In genomic region chr6:77242601-77243406, GRCm38 (mm10) we compare ENCODE assay signal across 8 mouse cellular contexts. TPM values are rescaled to one million over a fixed set of nuclear protein-coding genes. Genes with fewer than 3 reads are reported as not detected.
A peak's percentile ranks its signal among the peaks of the same experiment; 100 is the strongest.
DNase-seq lines count a peak whose midpoint lies in the region; ATAC-seq lines count a peak whose summit lies in the region.

Lrrtm1 (plus strand) TSS chr6:77242689.

- DNase-seq in lung, postnatal 25 days (ENCODE audit: low spot score), result no peak
- DNase-seq in cerebellum, postnatal 4 days (ENCODE audit: low spot score in 2 of 2), result peak; percentile 40 to 64
- peak; percentile 82 to 87 for DNase-seq in frontal cortex, postnatal 36 days (ENCODE audit: low spot score in 2 of 2)
- DNase-seq in kidney, postnatal 25 days, result peak; percentile 42 to 58
- DNase-seq in right cerebral cortex, adult 2 months (ENCODE audit: low spot score in 2 of 2), result peak; percentile 85
- no peak for DNase-seq in adipocyte (ENCODE audit: low spot score)

- H3K27me3 ChIP-seq in lung, embryonic 16.5 days (ENCODE audit: control insufficient read depth, insufficient read depth, low read depth, low read length), result peaks cover 44% of the 10 kb centered on the region
- peaks cover 57% of the 10 kb centered on the region for H3K27me3 ChIP-seq in liver, embryonic 12.5 days (replicated peaks)

- peak; percentile 59; the same call in 1 of the 2 replicates for ATAC-seq in lung, embryonic 16.5 days (ENCODE audit: low read depth)
- no peak for ATAC-seq in liver, embryonic 12.5 days

- WGBS in lung, embryonic 16.5 days, result under 1% methylated on average over 51 of the region's 53 CpGs
- WGBS in liver, embryonic 12.5 days (ENCODE audit: insufficient replicate concordance), result under 1% methylated on average over 46 of the region's 53 CpGs

- H3K27ac ChIP-seq in lung, embryonic 16.5 days (ENCODE audit: low read length), result no peak within 1 kb of the TSS
- no peak within 1 kb of the TSS for H3K27ac ChIP-seq in liver, embryonic 12.5 days

- peak within 1 kb of the TSS; percentile 77 for H3K4me2 ChIP-seq in lung, embryonic 16.5 days (ENCODE audit: low read depth, low read length)
- peak within 1 kb of the TSS; percentile 52 for H3K4me2 ChIP-seq in liver, embryonic 12.5 days

- H3K9ac ChIP-seq in lung, embryonic 16.5 days (ENCODE audit: low read length), result 0 out of 2 replicates have a peak within 1 kb of the TSS, but pooled peaks have one; percentile 24
- no peak within 1 kb of the TSS for H3K9ac ChIP-seq in liver, embryonic 12.5 days

- H3K4me3 ChIP-seq in lung, embryonic 16.5 days (ENCODE audit: low read length), result peak within 1 kb of the TSS; percentile 50
- H3K4me3 ChIP-seq in liver, embryonic 12.5 days, result peak within 1 kb of the TSS; percentile 32

- H3K9me3 ChIP-seq in lung, embryonic 16.5 days (ENCODE audit: control insufficient read depth, low read length), result no peaks in the 10 kb centered on the region
- no peaks in the 10 kb centered on the region for H3K9me3 ChIP-seq in liver, embryonic 12.5 days (replicated peaks)

- H3K4me1 ChIP-seq in lung, embryonic 16.5 days (replicated peaks; ENCODE audit: control insufficient read depth, insufficient read depth, low read length), result peaks cover 4% of the 10 kb centered on the region; the same call in 1 of the 2 replicates
- no peaks in the 10 kb centered on the region for H3K4me1 ChIP-seq in liver, embryonic 12.5 days

- H3K36me3 ChIP-seq in lung, embryonic 16.5 days (ENCODE audit: control insufficient read depth, insufficient read depth, low read length), result no peaks in the 10 kb centered on the region
- no peaks in the 10 kb centered on the region for H3K36me3 ChIP-seq in liver, embryonic 12.5 days

RNA-seq across cellular contexts. Expression of gene Lrrtm1, which starts in this region (rescaled TPM):
- 0.72 and 1.3 TPM in 2 replicates for polyA plus RNA-seq in lung, embryonic 16.5 days (2015; fragmentation: Nextera tagmentation; extraction: Ambion mirVana)
- polyA plus RNA-seq in liver, embryonic 12.5 days (2016; fragmentation: Nextera tagmentation; extraction: Ambion mirVana), result 0.33 and 0.45 TPM in 2 replicates

Comparison
In these comparisons a context has a peak if more than half of its experiments do, and no peak if none do; other contexts are left out.
1. DNase-seq: peak in cerebellum, postnatal 4 days (2 of 2), frontal cortex, postnatal 36 days (2 of 2), kidney, postnatal 25 days (2 of 2) and right cerebral cortex, adult 2 months (2 of 2); none in lung, postnatal 25 days (single experiment) and adipocyte (single experiment).